Mouse (Mus musculus) induced T-regulatory cell, adult 2 months (primary cell): ENCODE measurements around the gene Steap4.
A peak's percentile ranks its signal among the peaks of the same experiment; 100 is the strongest.
"Not testable (repeated sequence)": the region's sequence is repeated elsewhere in the genome, so short reads cannot be mapped to it uniquely, and the experiment has no call there.

Source experiments
- DNase-seq: peaks from one replicate; pipeline ENCODE4 v3.0.0-alpha.2; 2012; ENCODE audit warnings: low read depth

The Steap4 gene

DNA sequence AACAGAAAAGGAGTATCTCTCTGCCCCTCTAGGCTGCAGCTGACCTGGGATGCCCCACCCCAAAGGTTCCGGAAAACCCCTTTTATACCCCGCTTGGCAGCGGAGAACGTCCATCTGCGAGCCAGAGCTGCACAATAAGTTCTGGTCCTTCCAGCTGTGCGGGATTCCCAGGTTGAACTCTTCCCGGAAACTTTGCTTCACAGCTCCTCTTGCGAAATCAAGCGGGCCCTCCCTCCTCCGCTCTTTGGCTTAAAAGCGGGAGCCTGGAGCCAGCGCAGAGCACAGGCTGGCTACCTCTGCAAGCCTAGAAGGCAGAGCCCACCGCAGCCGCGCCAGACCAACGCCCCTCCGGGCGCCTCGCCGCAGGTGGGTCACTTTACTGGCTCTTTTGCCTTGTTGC, at the start of gene Steap4:
TSS of gene Steap4 (plus strand) at position 282 of the 400 bp plus-strand sequence.
- DNase-seq, result no peak

DNA sequence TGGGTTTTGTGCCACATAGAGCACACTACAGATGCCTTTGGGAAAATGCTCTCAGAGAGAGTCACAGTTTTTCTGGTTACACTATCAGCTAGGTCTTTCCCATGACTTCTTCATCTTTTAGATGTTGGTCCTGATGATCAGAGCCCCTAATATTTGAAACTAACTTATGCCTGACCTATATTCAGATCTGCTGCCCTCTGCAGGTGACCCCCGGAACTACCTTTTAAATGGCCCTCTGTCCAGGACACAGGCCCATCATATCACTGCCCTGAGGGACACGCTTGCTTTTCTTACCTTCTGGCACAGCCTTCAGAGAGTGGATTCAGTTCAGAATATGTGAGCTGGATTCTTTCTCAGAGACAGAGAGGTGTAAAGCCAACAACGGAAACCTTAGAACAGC, 48.3 kb upstream of the Steap4 start:
- DNase-seq, result peak; percentile 7

DNA sequence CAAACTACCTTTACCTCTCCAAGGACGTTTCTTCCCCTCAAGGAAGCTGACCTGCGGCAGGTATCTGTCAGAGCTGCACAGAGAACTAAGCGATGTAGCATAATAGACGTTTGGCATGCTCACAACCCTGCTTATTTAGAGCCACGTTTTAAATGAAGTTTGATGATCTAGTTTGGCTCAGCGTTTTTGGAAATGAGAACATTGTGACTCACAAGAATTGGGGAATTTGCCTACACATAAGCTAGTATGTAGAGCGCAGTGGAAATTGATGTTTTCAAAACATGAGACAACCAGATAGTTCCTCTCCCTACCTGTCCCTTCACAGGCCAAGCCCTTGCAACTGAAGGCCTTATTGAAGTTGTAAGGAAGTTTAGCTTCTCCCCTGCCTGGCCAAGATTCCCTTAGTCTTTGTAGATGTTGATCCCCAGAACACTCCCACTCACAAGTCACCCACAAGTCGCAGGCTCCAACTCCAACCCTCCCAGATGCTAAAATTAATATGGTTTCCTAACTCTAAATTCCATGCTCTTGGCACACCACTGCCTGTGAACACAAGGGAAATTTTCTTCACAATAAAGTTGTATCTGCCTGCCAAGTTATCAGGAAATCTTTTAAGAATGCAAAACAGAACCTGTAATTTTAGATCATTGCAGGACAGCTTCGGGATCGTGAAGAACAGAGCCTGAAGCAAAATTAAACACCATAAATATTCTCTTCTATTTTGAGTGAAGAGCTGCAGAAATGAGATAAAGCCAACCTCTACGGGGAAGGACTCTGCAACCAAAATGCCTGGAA, 42.6 kb upstream of the Steap4 start:
- no peak for DNase-seq

DNA sequence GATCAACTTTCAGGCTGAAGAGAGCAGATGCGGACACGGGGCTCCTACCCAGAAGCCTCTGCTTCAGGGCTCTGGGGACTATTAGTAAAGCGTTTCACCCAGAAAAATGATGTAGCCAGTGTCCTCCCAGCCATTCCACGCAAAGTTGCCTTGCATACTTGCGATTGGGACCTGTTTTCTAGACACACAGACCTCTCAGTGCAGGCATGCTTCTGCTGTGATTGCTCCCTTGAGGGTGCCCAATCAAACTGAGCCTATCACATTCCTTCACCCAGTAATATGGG, 42.0 kb upstream of the Steap4 start:
- DNase-seq, result no peak

DNA sequence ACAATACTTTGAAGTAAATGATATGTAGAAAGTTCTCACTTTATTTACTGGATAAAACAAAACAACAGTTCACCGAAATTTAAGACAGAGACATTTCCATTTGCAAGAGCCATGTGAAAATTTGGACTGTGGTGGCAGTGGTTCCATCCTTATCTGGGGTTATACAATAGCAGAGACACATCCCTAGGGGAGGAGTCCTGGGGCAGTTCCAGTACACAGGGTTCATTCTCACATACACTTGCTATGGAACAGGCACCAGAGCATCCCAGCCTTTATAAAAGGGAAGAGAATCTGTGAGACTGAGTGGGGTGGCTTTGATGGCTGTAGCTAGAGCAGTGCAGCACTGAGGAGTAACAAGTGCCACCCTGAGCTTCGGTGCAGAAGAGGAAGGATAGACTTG, 40.6 kb upstream of the Steap4 start:
- DNase-seq, result no peak

DNA sequence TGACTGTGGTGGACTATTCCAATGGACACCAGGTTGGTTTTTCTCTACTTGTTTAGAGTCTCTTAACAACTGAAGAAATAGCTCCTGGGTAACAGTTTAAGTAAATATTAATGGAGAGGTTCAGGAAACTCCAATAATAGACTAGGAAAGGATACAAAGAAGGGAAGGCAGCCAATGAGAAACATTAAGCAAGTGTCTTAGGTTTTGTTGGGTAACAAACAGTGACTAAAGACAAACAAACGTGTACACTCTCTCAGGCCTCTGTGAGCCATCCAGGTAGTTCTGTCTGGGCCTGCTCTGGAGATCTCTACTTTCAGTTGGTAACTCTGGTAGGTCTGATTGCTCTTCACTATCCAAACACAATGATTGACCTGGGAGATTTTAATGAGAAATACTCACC, 37.5 kb upstream of the Steap4 start:
- DNase-seq, result no peak

DNA sequence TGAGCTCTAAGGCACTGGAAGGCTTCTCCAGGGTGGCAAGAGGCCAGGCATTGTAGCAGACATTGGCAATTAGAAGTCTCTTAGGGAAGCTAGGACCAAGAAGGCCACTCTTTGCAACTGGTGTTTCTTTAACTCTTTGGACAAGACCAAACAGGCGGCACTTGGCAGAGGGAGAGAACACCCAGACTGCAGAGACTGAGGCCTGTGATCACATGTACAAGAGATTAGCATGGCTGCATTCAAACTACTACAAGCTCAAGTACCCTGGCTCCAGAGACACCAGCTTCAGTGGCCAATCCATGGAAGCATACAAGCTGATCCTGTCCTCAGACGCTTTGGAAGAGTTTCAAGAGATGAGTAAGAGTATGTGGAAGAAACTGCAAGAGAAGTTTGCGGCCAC, 36.6 kb upstream of the Steap4 start:
- no peak for DNase-seq

DNA sequence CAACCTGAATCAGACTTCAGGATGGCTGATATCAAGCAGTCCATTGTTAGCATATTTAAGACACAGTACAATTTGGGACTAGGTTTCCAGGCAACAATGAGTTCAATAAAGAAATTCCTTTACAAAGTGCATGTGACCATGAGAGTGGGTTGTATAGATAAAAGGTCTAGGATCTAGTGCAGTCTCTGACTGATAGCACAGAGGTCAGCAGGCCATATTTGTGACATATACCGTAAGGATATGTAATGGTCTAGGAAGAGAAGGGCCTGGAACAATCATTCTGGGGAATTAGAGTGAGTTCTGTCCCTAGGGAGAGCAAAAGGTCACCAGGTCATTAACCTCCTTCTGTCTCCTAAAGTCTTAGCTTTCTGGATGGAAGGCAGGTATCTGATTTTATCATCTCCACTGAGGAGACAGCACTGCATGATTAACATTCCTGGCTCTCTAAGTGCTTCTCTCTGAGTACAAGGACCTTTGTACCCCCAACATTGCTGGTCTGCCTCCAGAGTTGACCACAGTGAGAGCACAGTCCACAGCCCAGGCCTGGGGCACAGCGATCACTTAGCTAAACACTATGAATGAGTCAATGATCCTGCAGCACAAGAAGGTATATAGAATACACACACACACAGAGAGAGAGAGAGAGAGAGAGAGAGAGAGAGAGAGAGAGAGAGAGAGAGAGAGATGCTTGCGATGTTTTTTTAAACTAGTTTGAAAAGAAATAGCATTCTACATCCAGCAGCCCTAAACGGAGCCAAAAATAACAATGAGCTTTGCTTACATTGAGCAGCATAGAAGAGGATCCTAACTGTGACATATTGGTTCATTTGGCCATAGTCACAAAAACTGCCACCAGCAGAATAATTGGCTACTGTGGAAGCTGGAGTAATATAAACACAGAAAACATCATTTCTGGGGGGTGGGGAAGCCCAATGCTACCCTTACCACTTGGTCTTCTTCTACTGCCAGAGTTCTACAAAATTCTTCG, 27.7 kb upstream of the Steap4 start:
- DNase-seq, result no peak

DNA sequence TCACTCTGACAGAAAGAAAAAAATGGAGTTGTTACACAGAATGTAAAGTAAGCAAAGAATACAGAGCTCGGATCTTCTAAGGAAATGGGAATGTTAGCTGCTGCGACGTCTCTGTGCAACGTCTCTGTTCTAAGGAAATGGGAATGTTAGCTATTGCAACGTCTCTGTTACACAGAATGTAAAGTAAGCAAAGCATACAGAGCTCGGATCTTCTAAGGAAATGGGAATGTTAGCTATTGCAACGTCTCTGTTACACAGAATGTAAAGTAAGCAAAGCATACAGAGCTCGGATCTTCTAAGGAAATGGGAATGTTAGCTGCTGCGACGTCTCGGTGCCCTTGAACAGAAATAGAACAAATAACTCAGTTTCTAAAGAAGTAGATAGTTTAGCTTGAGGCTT, 26.8 kb upstream of the Steap4 start:
- not testable (repeated sequence) for DNase-seq

DNA sequence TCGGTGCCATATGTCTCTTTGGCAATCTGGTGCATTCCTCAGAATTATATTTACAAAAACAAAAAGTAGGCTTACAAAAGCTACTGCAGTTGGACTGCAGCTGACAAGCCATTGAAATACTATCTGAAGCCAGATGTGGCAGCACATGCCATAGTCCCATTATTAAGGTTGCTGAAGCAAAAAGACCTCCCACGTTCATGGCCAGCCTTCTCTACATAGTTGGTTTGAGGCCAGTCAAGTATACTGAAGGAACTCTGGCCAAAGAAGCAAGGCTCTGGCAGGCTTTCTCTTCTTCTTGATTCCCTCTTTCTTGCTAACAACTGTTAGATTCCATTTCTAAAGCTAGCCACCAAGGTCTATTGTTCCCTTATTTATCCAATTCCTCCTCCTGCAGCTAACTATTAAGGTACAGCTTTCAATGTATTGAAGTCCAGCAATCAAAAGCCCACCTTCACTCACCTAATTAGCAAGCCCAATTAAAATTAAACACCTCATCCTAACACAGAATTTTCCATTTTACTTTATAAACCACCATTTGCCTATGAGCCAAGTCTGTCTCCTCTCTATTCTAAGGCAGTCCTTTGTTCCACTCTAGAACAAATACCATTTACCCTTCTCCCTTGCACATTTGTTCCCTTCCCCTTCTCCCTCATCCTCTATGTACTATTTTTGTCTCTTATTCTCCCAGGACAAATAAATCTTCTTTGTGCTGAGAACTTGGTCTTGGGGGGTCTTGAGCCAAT, 26.2 kb upstream of the Steap4 start:
- DNase-seq, result no peak

DNA sequence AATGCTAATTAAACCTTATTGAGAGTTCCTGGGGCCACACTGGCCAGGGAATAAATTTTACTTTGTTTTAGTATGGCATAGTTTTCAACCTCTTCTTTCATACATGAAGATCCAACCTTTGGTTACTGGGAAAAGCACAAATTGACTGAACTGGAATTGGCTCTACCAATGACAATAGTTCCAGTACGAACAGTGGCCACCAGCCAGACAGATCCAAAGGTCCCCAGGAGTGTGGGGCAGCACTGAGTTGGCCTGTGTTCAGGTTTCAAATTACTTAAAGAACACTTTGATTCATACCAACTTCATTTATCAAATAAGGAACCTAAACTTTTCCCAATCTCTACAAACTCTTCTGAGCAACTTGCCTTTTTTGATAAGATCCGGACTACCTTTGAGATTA, 5.4 kb upstream of the Steap4 start:
- DNase-seq, result no peak

DNA sequence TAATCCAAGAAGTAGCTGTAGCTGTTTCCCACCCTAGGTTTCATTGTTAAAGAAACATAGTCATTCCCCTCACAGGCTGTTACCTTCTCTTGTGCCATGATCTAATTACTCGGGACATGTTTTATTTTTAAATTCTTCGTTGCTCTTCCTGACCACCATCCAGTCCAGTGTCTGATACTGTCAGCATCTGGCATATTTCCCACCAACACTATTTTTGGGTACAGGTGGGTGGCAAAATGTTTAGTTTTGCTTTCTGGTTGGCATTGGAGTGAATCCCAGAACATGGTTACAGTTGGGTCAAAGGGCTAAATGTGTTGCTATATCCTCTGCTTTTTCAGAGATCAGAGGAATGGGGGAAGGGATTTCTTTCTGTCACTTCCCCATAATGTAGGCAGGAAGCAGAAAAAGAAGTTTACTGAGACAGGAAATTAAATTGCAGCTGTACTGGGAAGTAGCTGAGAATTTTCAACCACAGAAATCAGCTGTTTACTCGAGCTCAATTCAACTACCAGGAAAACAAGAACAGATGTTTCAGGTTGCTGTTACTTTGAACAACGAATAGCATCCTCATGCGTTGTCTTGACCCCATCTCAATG, 4.8 kb upstream of the Steap4 start:
- DNase-seq, result no peak

DNA sequence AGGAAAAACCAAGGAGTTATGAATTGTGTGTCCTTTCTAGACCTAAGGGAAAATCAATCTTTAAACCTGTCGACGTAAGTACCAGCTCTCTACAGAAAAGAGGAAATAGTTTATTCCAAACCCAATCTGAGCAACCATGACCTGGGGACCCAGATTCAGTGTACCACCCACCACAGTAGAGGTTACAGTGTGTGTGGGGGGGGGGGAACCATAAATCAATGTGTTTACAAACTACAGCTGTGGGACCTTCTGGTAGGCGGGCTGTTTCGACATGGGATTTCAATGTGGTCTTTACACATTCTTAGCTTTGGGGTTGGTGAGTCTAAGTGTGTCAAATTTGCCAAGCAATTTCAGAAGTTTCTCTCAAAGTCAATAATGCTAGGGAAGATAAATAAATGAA, 2.2 kb upstream of the Steap4 start:
- DNase-seq, result no peak

DNA sequence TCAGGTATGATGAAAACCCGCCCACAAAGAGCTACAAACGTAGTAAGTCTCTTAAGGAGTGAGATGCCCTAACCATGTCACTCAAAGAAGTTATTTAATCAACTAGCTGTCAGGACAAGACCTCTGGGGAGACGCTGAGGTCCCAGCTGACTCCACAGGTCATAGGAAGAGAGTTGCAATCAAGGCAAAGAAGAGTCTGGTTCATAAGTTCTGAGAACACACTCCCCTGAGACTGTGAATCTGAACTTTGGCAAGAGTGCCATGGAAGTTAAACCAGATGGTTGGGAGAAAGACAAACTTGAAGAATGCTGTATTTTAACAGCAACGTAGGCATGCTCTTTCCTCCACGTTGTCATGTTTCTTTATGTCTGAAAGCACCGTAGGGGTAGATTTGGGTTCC, 971 bp upstream of the Steap4 start:
- no peak for DNase-seq

DNA sequence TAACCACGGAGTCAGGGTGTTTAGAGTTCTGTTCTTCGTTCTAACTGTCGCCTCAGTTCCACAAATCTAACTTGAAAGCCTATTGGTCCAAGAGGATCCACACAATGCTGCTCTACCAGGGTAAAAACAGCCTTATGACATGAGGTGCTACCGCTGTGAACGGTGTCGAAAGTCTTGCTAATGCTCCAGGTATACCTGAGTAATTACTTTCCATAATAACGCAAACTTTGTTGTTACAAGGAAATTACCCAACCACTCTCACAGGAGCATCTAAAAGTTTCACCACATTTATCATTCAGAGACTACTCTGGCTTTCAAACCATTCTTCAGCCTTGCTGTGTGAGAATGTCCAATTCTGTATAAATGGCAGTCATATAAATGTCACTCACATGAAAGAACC, 856 bp downstream of the Steap4 start:
- no peak for DNase-seq

DNA sequence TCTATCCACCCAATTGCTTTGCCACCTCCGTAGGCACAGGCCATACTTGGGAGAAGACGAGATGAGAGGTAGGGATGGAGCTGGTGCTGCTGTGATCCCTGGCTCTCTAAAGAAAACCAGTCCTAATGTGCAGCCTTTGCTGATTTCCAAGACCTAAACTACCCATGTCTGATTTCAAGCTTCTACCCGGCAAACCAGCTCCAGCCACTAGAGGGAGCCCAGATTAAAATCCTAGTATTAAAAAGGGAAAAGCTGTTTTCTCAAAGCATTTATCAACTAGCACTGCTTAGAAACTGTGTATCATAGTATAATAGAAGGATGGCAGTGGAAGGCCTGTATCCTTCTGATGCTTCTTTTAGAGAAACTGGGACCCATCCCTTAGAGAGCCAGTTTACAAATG, 5.0 kb downstream of the Steap4 start:
- DNase-seq, result peak; percentile 18

DNA sequence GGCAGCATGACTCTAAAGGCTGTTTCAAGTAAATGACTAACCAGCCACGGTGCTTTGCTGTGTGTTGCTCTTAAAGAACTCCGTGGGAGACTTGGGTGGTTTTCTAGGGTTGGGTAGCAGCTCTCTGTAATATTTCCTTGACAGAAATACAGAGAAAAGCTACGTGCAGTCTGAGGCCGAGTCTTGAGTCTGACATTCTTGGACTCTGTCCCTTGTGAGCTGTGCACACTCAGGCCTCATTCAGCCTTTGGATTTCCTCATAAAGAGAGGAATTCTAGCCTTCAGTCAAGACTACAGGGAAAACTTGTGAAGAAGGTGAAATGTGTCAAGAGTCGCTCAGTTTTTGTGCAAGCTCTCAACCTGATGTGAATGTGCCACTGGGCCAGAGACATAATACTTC, 7.9 kb downstream of the Steap4 start:
- no peak for DNase-seq

DNA sequence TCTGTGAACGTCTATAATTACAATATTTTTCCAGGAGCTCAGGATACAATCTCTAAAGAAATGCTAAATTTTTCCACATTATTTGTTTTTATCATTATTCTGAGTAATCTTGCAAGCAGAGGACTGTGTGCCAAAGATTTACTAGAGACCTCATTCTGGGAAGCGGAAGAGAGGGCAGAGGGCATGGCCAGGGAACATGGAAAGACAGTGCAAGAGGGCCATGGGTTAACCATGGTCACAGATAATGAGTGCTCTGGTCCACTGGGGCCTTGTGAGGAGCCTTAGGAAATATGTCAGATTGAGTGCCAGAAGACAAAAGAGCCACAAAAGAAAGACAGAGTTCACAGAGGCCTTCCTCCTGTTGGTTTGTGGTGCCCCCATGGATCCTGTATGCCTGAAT, 12.0 kb downstream of the Steap4 start:
- DNase-seq, result no peak

DNA sequence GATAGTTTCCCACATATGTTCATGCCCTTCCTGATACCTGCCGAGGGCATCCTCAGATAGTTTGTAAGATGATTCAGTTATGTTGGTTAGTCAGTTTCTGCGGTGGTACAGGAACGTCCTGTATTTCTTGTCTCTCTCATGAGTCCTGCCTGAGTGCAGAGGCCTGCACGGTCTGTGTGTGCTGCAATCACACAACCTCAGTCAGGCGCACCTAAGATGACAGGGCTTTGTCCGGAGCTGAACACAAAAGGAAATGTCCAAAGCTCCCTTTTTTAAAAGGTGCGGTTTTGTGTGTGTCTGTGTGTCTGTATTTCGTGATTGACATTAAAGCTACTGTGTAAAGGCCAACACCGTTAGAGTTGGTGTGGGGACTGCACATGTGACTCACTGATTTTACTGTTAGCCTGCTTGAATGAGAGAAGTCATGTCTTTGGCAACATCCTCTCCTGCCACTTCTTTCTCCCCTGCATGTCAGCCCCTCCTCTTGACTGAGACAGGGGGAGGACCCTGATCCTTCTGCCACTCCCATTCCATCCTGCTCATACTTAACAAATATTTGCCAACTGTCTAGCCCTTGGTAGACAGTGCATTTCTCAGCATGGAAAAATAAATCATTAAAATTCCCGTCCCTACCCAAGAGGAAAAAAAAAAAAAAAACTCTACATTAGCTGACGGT, 14.4 kb downstream of the Steap4 start:
- DNase-seq, result no peak

DNA sequence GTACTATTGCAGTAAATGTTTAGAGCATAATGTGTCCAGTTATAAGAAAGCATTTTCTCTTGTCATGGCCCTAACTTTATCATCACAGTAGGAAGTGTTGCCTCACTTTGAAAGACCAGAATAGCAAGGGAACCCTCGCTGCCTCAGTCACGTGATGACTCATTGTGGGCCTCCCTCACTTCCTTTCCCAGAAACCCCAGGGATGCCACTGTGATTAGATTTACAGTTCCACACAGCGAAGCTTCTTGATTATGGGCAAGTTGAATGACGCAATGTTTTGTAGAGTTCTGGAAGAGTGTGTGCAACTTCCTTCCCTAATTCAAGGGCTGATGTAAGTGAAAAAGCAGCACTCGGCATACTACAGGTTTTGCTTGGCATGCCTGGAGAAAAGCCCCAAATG, 20.3 kb downstream of the Steap4 start:
- DNase-seq, result no peak

DNA sequence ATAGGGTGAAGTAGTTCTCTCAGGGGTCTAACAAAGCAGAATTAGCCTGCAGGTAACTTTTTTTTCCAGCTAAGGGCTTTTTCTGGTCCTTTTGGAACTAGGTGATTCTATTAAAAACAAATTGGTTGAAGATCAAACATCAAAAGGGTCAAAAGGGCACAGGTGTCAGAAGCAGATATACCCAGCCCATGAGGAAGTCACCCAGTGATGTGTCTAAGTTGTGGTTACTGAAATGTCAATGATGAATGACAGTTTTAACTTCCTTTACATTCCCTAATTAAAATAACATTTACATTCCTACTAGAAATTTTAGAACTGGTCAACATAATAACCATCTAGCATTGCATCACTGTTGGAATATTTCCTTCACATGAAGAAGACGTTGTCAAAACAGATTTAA, 27.7 kb downstream of the Steap4 start:
- no peak for DNase-seq

DNA sequence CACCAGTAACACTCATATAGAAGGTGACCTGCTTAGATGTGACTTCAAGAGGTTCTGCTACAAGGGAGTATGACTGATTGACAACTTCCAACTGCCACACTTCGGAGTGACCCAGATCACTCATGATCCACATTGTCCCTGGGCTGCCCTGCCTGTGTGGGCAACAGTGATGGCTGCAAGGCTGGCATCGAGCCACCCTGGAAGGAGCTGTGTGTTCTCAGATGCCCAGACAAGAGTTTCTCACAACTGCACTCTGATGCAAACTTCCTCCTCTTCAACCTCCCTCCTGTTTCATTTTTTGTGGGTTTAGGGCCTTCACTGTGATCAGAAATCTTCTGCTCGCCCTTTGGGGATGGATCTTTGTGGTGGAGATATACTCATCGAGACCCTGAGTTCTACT, 28.2 kb downstream of the Steap4 start:
- DNase-seq, result no peak
